Mouse (Mus musculus): ENCODE data around the gene Hdac9.

Hdac9 gene

GRCm38 (mm10) chr12:34714266-34714939, 202.5 kb downstream of the Hdac9 start:
- DNase-seq (ENCODE audit: low read depth, low spot score), result no peak

- no peak for DNase-seq (ENCODE audit: low read depth, low spot score)
Measured at GRCm38 (mm10) chr12:34697981-34698380, 218.9 kb downstream of the Hdac9 start.

- DNase-seq (ENCODE audit: low read depth, low spot score), result no peak
Measured at GRCm38 (mm10) chr12:34696736-34697135, 220.2 kb downstream of the Hdac9 start.

GRCm38 (mm10) chr12:34688941-34689340, 228.0 kb downstream of the Hdac9 start:
- no peak for DNase-seq (ENCODE audit: low read depth, low spot score)

GRCm38 (mm10) chr12:34683375-34683774, 233.5 kb downstream of the Hdac9 start:
- no peak for DNase-seq (ENCODE audit: low read depth, low spot score)

- DNase-seq (ENCODE audit: low read depth, low spot score), result no peak
Measured at GRCm38 (mm10) chr12:34682657-34683056, 234.2 kb downstream of the Hdac9 start.

GRCm38 (mm10) chr12:34680576-34680975, 236.3 kb downstream of the Hdac9 start:
- no peak for DNase-seq (ENCODE audit: low read depth, low spot score)

- DNase-seq (ENCODE audit: low read depth, low spot score), result no peak
Measured at GRCm38 (mm10) chr12:34677110-34677509, 239.8 kb downstream of the Hdac9 start.

GRCm38 (mm10) chr12:34674235-34674634, 242.7 kb downstream of the Hdac9 start:
- no peak for DNase-seq (ENCODE audit: low read depth, low spot score)

- no peak for DNase-seq (ENCODE audit: low read depth, low spot score)
Measured at GRCm38 (mm10) chr12:34673539-34673938, 243.4 kb downstream of the Hdac9 start.

- peak; percentile 43 for DNase-seq (ENCODE audit: low read depth, low spot score)
Measured at GRCm38 (mm10) chr12:34664758-34665157, 252.1 kb downstream of the Hdac9 start.

- DNase-seq (ENCODE audit: low read depth, low spot score), result no peak
Measured at GRCm38 (mm10) chr12:34661378-34661777, 255.5 kb downstream of the Hdac9 start.

GRCm38 (mm10) chr12:34660027-34660426, 256.9 kb downstream of the Hdac9 start:
- no peak for DNase-seq (ENCODE audit: low read depth, low spot score)

GRCm38 (mm10) chr12:34658568-34658967, 258.3 kb downstream of the Hdac9 start:
- no peak for DNase-seq (ENCODE audit: low read depth, low spot score)

GRCm38 (mm10) chr12:34658119-34658518, 258.8 kb downstream of the Hdac9 start:
- no peak for DNase-seq (ENCODE audit: low read depth, low spot score)

- no peak for DNase-seq (ENCODE audit: low read depth, low spot score)
Measured at GRCm38 (mm10) chr12:34653615-34654014, 263.3 kb downstream of the Hdac9 start.

GRCm38 (mm10) chr12:34648753-34649152, 268.1 kb downstream of the Hdac9 start:
- DNase-seq (ENCODE audit: low read depth, low spot score), result no peak

- DNase-seq (ENCODE audit: low read depth, low spot score), result no peak
Measured at GRCm38 (mm10) chr12:34641705-34642259, 275.1 kb downstream of the Hdac9 start.

- DNase-seq (ENCODE audit: low read depth, low spot score), result no peak
Measured at GRCm38 (mm10) chr12:34637238-34638124, 279.4 kb downstream of the Hdac9 start.

- no peak for DNase-seq (ENCODE audit: low read depth, low spot score)
Measured at GRCm38 (mm10) chr12:34619101-34619500, 297.8 kb downstream of the Hdac9 start.

GRCm38 (mm10) chr12:34618321-34618720, 298.6 kb downstream of the Hdac9 start:
- DNase-seq (ENCODE audit: low read depth, low spot score), result no peak

GRCm38 (mm10) chr12:34617836-34618235, 299.1 kb downstream of the Hdac9 start:
- no peak for DNase-seq (ENCODE audit: low read depth, low spot score)

All from CD4-positive helper T cell, adult 2 months (primary cell).